Mouse (Mus musculus) megakaryocyte, embryonic 14.5 days (primary cell): Measurements from ENCODE around the gene Med29. TPM values are rescaled to one million over a fixed set of nuclear protein-coding genes. Genes with fewer than 3 reads are reported as not detected.
"Not testable (repeated sequence)": the region's sequence is repeated elsewhere in the genome, so short reads cannot be mapped to it uniquely, and the experiment has no call there.

Experiments used
- H3K27me3 ChIP-seq: replicated peaks from 2 replicates; pipeline ENCODE3; 2012; ENCODE audit warnings: inconsistent platforms
- H3K36me3 ChIP-seq: replicated peaks from 2 replicates; pipeline ENCODE3; 2012; ENCODE audit warnings: low read length, inconsistent platforms, mixed read lengths
- H3K4me1 ChIP-seq: 2 replicates; pipeline ENCODE4 v1.6.1; 2012; ENCODE audit warnings: inconsistent platforms
- H3K4me3 ChIP-seq: replicated peaks from 2 replicates; pipeline ENCODE3; 2012; ENCODE audit warnings: moderate library complexity, mild to moderate bottlenecking, inconsistent platforms
- H3K9me3 ChIP-seq: 2 replicates; pipeline ENCODE4 v1.6.1; 2012; ENCODE audit warnings: inconsistent platforms
- FLI1 ChIP-seq: IDR thresholded peaks from 2 replicates; pipeline ENCODE4 v1.6.1; 2012; ENCODE audit warnings: low read length, inconsistent platforms, mixed read lengths
- GATA1 ChIP-seq: IDR thresholded peaks from 3 replicates; pipeline ENCODE4 v1.6.1; 2012; ENCODE audit warnings: mixed read lengths, low read length, inconsistent platforms, borderline replicate concordance
- polyA plus RNA-seq: library from polyadenylated mRNA; stranded (reverse); fragments of >175 nt; gene quantifications from 2 replicates; pipeline ENCODE4 v1.2.3, GENCODE M21; 2012; ENCODE audit warnings: low replicate concordance; ENCODE audit not compliant: insufficient read depth

Med29 gene
- polyA plus RNA-seq, 1 experiment: 15.2 TPM

DNA sequence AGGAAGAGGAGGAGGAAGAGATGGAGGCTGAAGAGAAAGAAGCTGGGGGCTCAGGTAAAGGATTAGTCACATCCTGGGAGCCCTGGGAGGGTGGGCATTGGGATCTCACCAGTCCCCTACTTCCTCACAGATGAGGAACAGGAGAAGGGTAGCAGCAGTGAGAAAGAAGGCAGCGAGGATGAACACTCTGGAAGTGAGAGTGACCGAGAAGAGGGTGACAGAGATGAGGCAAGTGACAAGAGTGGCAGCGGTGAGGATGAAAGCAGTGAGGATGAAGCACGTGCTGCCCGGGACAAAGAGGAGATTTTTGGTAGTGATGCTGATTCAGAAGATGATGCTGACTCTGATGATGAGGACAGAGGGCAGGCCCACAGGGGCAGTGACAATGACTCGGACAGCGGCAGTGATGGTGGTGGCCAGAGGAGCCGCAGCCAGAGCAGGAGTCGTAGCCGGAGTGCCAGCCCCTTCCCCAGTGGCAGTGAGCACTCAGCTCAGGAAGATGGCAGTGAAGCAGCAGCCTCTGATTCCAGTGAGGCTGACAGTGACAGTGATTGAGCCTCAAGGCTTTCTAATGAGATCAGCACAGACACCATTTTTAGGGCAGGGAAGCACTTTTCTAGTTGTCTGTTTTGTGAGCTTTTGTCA lies 6.3 kb upstream of the Med29 start:
- Histone ChIP-seq H3K36me3 (peaks cover 94% of the 10 kb centered on the region), H3K27me3 (no peaks in the 10 kb centered on the region), H3K4me3 (no peak overlapping the region), H3K9me3 (no peaks in the 10 kb centered on the region), H3K4me1 (peaks cover 17% of the 10 kb centered on the region)
- TF ChIP-seq FLI1 (no peak), GATA1 (no peak)

- H3K9me3 ChIP-seq: no peaks in the 10 kb centered on the region
- peaks cover 25% of the 10 kb centered on the region for H3K4me1 ChIP-seq
- H3K27me3 ChIP-seq: no peaks in the 10 kb centered on the region
- TF ChIP-seq FLI1 (no peak), GATA1 (no peak)
- no peak overlapping the region for H3K4me3 ChIP-seq
- H3K36me3 ChIP-seq: peaks cover 86% of the 10 kb centered on the region
Observed at GRCm38 (mm10) chr7:28398000-28398399, 5.5 kb upstream of the Med29 start.

DNA sequence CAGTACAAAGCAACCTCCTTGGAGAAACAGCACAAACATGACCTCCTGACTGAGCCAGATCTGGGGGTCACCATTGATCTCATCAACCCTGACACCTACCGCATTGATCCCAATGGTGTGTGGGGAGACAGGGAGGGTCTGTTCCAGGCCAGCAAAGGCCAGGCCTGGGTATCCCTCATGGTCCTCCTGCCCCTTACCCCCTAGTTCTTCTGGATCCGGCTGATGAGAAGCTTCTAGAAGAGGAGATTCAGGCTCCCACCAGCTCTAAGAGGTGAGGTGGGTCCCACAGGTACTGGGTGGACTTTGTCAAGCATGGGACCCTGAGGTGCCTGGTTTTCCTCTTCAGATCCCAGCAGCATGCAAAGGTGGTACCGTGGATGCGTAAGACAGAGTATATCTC lies 2.9 kb upstream of the Med29 start:
- H3K27me3 ChIP-seq: no peaks in the 10 kb centered on the region
- peaks cover 67% of the 10 kb centered on the region for H3K36me3 ChIP-seq
- TF ChIP-seq GATA1 (no peak), FLI1 (no peak)
- no peaks in the 10 kb centered on the region for H3K9me3 ChIP-seq
- peaks cover 33% of the 10 kb centered on the region for H3K4me1 ChIP-seq
- no peak overlapping the region for H3K4me3 ChIP-seq

- Histone ChIP-seq H3K9me3 (no peaks in the 10 kb centered on the region), H3K36me3 (peaks cover 65% of the 10 kb centered on the region), H3K27me3 (no peaks in the 10 kb centered on the region), H3K4me3 (peak overlapping the region; percentile 93), H3K4me1 (peaks cover 35% of the 10 kb centered on the region)
- TF ChIP-seq FLI1 (no peak), GATA1 (no peak)
Observed at GRCm38 (mm10) chr7:28393272-28393951, 904 bp upstream of the Med29 start.

DNA sequence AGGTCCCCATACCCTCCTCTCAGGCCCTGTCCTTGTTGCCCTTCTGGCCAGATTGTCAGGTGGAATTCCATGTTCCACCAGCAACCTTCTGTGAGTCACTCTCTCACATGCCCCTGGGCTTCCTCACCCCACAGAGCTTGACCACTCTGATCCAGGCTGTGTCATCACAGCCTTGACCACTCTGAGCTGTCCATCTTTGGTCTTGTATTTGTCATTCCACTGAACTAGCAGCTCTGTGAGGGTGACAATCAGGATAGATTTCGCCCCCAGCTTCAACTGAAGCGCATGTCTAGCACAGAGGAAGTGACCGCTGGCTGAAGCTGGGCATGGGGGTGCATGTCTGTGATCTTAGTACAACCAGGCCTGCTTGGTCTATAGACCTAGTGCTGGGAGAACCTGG lies 2.2 kb downstream of the Med29 start:
- H3K4me3 ChIP-seq: no peak overlapping the region
- peaks cover 58% of the 10 kb centered on the region for H3K36me3 ChIP-seq
- no peaks in the 10 kb centered on the region for H3K27me3 ChIP-seq
- peaks cover 58% of the 10 kb centered on the region for H3K4me1 ChIP-seq
- no peaks in the 10 kb centered on the region for H3K9me3 ChIP-seq
- TF ChIP-seq FLI1 (no peak), GATA1 (no peak)

GRCm38 (mm10) chr7:28387384-28387783 lies 5.1 kb downstream of the Med29 start:
- not testable (repeated sequence) for H3K9me3 ChIP-seq, H3K4me3 ChIP-seq, H3K27me3 ChIP-seq
- H3K36me3 ChIP-seq: peaks cover 57% of the 10 kb centered on the region
- H3K4me1 ChIP-seq: peaks cover 76% of the 10 kb centered on the region

DNA sequence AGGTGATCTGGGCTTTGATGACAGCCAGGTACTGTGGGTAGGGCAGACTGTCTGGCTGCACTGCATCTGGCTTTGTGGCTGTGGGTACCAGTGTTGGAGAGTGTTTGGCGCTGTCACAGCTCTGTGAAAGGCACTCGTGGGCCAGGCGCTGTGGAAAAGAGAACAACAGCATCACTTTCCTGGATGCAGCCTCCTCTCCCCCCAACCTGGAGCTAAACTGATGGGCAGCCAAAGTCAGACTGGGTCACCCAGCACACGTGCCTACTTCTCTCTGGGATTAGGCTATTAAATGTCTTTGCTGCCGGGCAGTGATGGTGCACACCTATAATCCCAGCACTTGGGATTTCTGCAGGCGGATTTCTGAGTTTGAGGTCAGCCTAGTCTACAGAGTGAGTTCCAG lies 5.6 kb downstream of the Med29 start:
- Histone ChIP-seq H3K4me1 (peaks cover 76% of the 10 kb centered on the region), H3K36me3 (peaks cover 57% of the 10 kb centered on the region)
- not testable (repeated sequence) for H3K4me3 ChIP-seq, H3K27me3 ChIP-seq, H3K9me3 ChIP-seq

DNA sequence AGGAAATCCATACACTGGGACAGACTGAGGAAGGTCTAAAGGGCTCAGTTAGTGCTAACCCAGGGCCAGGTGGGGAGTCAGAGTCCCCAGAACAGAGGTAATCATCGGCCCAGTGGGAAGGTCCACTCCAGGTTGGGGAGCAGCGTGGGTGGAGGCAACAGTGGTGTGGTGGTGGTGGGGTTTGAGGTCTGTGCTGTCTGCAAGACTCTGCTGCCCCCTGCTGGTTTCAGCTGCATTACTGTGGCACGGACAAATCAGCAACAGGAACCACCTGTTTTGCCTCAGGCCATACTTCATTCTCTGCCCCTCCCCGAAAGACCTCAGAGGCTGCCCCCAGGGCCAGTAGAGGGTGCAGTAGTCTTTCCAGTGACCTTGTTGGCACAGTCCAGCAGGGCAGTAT lies 6.0 kb downstream of the Med29 start:
- H3K27me3 ChIP-seq: no peaks in the 10 kb centered on the region
- H3K36me3 ChIP-seq: peaks cover 57% of the 10 kb centered on the region
- H3K4me3 ChIP-seq: peak overlapping the region; percentile 62
- TF ChIP-seq FLI1 (no peak), GATA1 (no peak)
- peaks cover 76% of the 10 kb centered on the region for H3K4me1 ChIP-seq
- H3K9me3 ChIP-seq: no peaks in the 10 kb centered on the region

- no peaks in the 10 kb centered on the region for H3K9me3 ChIP-seq
- TF ChIP-seq FLI1: no peak
- no peak for TF ChIP-seq GATA1
- H3K4me3 ChIP-seq: peak overlapping the region; percentile 62
- peaks cover 56% of the 10 kb centered on the region for H3K36me3 ChIP-seq
- peaks cover 74% of the 10 kb centered on the region for H3K4me1 ChIP-seq
- no peaks in the 10 kb centered on the region for H3K27me3 ChIP-seq
Observed at GRCm38 (mm10) chr7:28386007-28386406, 6.5 kb downstream of the Med29 start.

DNA sequence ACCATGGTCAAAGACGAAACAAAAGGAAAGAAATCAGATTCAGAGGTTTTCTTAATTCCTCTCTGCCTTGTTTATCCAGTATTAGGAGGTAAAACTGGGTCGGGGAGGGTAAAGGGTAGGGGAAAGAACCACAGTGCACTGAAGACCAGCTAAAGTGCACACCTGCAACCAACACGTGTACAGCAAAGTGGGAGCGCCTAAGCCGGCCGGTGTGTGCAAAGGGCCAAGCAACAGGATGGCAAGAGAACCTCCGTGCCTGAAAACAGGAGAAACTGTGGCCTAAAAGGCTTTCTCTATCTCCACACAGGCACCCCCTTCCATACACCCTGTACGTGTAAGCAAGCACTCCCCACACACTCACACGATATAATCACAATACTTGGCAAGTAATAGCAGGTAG lies 7.3 kb downstream of the Med29 start:
- peaks cover 48% of the 10 kb centered on the region for H3K36me3 ChIP-seq

More for the DNA sequence above, 7.3 kb downstream of the Med29 start:
- H3K27me3 ChIP-seq: no peaks in the 10 kb centered on the region
- no peak overlapping the region for H3K4me3 ChIP-seq
- TF ChIP-seq GATA1: no peak
- no peak for TF ChIP-seq FLI1
- H3K9me3 ChIP-seq: no peaks in the 10 kb centered on the region
- peaks cover 73% of the 10 kb centered on the region for H3K4me1 ChIP-seq
